Mouse (Mus musculus): ENCODE results near the gene Htra3.

DNA sequence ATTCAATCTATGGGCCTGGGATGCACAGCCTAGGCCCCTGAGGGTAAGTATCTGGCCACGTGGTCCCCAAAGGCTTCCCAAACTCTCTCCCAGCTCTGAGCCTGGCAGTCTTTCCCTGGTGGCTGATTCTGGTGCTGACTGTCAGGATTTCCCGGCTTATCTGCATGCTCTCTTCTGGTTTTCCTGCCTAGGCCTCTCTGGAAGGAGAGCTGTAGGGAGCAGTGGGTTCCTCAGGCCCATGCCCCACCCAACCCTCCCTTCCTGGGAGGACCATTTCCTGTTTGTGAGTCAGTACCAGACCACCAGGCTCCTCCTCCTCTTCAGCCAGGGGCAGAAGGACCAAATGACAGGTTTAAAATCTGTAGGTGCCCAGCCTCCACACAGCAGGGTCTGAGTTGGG is 43.1 kb upstream of the Htra3 start:
- TF ChIP-seq CTCF (IDR thresholded peaks at IDR 0.05; ENCODE audit: low read depth), result no peak
- TF ChIP-seq EP300 (optimal IDR thresholded peaks at IDR 0.05), result no peak
